Mouse (Mus musculus): ENCODE data around the gene Socs3. TPM values are rescaled to one million over a fixed set of nuclear protein-coding genes. Genes with fewer than 3 reads are reported as not detected.
A peak's percentile ranks its signal among the peaks of the same experiment; 100 is the strongest.

The Socs3 gene
- total RNA-seq, 1 experiment from 2014 or later: 8.8 TPM

DNA sequence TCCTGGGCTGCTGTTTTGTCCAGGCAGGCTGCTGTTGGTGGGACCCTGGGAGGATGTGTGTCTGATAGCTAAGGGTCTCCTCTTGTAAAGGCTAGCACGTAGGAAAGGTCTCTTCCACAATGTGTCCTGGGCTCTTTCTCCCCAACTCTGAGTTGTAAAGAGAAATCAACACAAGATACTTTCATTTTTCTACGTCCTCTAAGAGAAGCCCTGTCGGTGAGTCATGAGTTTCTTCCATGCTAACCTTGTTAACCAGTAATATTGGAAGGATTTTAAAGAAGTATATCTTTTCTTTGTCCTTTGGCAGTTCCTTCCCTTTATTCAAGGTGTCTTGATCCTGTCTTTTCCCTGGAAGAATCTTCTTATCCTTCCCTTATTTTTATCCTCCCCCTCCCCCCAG is 25.8 kb upstream of the Socs3 start:
- DNase-seq: no peak

GRCm38 (mm10) chr11:117995255-117995654 is 25.4 kb upstream of the Socs3 start:
- DNase-seq: peak; percentile 35

- DNase-seq: no peak
These were observed 24.6 kb upstream of the Socs3 start for GRCm38 (mm10) chr11:117994250-117995057.

- DNase-seq: no peak
These were observed 23.6 kb upstream of the Socs3 start for GRCm38 (mm10) chr11:117993190-117994175.

DNA sequence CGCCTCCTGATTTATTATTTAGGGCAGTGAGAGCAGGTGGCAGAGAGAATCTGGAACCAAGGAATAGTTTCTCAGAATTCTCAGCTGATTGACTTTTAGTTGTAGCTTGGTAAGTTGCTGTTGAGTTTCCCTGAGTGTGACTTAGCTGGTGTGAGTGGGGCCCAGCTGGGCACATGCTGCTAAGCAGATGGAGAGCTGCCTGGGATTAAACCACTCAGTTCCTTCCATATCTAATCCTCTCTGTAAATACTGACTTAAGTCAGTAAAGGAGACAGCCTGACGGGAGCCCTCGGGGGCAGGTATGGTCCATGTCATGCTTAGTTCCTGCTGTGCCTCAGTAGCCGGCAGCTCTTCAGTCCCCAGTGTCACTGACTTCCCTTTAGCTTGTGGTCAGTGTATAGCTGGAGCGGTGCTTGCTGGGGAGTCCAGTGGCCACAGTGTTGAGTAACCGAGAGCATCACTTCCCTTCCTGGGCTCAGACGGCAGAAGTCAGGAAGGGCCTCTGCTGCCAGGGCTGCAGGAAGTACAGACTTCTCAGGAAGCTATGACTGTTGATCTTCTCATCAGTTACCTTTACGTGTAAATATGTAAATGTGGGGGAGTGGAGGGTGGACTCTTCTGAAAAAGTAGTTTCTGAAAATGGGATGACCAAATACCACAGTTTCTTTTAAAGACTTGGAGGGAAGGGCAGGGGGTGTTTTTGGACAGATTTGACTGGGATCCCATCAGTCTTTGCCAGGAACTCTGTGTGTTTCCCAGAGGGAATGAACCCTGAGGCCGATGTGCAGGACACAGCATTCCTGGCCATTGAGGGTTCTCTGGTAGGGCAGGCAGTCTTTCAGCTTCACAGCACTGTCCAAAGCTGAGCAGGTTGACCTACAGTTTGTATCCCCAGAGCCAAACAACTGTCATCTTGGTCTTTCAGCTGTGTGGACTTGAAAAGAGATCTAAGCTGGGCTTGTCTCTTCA is 21.9 kb upstream of the Socs3 start:
- no peak for DNase-seq

GRCm38 (mm10) chr11:117989926-117990325 is 20.1 kb upstream of the Socs3 start:
- DNase-seq: no peak

- no peak for DNase-seq
These were observed 19.4 kb upstream of the Socs3 start for GRCm38 (mm10) chr11:117989241-117989640.

GRCm38 (mm10) chr11:117987968-117988367 is 18.1 kb upstream of the Socs3 start:
- no peak for DNase-seq

- DNase-seq: peak; percentile 57
These were observed 17.2 kb upstream of the Socs3 start for GRCm38 (mm10) chr11:117987032-117987451.

DNA sequence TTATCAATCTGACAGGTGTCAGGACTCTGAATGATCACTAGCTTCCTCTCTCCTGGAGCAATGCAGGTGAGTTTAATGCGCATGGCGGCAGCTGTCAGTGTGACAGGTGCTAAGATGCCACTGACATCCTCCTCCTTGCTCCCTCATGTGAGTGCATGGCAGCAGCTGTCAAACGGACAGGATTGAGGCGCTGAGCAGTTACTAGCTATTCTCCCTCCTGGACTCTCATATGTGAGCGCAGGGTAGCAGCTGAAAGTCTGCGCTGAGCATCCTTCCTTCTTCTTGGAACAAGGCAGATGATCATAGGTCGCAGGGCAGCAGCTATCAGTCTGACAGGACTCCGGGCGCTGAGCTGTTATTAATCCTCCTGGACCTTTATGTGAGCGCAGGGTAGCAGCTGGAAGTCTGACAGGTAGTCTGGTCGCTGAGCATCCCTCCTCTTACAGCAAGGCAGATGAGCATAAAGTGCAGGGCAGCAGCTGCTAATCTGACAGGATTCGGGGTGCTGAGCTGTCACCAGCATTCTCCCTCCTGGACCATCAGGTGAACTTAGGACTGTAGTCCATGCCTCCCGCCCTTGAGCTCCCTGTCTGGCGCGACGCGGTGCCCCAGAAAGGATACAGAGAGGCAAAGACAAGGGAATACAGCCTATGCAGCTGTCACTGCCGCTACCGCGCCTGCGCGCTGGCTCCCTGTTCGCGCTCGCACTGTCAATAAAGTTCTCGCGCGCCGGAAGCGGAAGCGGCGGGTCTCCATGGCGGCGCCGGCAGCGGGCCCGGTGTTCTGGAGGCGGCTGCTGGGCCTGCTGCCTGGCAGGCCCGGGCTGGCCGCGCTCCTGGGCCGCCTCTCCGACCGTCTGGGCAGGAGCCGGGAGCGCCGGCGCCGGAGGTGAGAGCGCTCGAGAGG is 16.5 kb upstream of the Socs3 start, which contains the start of gene Pgs1:
TSS of gene Pgs1 (plus strand) at position 167 of the 906 bp plus-strand sequence.
- peak; percentile 94 for DNase-seq

- no peak for DNase-seq
These were observed 13.9 kb upstream of the Socs3 start for GRCm38 (mm10) chr11:117983770-117984169.

DNA sequence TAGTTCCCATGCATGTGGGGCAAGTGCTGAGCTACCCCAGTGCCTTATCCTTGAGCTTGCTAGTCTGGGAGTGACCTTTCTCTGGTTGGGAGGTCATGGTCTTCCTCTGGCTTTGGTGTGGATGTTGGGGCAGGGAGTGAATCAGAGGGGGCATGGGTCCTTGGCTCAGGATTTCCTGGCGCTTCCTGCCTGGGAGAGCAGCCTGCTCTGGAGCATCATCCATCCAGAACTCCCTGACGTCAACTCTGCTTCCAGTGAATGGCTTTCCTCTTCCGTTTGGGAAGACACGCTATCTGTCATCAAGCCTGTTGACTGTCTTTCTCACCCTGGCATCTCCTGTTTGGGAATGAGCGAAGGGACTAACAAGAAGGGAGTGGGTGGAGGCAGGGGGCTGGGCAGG is 12.6 kb upstream of the Socs3 start:
- no peak for DNase-seq

DNA sequence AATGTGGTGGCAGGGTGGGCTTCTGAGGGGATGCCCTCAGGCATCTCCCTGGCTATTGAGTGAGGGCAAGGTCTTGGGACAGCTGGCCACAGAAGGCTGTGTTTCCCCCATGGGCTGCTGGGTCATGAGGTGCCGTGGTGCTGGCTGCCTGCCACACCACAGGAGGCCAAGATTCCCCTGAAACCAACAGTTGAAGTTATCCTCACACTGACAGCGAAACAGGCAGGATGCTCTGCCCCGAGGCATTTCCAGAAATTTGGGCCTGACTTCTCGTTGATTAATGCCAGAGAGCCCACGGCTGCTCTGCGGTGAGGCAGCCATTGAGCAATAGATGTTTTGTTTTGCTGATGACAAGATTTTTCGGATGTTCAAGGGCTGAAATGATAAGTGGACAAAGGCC is 9.5 kb upstream of the Socs3 start:
- DNase-seq: no peak

- no peak for DNase-seq
These were observed 8.0 kb upstream of the Socs3 start for GRCm38 (mm10) chr11:117977694-117978360.

DNA sequence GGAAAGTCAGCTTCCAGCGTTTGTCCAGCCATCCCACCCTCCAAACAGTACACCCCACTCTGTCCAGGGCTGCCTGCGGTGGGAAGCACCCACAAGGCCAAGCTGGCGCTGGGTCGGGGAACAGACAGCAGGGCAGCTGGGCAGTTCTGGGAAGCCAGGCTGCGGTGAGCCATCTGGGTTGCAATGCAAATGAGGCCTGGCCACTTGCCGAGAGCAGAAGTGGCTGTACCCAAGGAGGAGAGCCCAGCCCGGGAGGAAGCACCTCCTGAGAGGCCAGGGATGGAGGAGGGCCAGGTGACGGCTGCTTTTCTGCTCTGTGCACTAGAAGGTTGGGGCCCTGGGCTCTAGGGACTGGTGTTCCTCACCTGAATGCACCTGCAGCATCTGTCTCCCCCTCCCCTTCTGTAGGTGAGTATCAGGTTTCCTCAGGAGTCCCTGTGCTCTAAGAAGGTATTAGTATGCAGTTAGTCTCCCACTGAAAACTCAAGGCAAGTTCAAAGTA is 6.3 kb upstream of the Socs3 start:
- DNase-seq: peak; percentile 67

GRCm38 (mm10) chr11:117975211-117975967 is 5.5 kb upstream of the Socs3 start:
- DNase-seq: no peak

GRCm38 (mm10) chr11:117974327-117975125 is 4.7 kb upstream of the Socs3 start:
- DNase-seq: no peak

DNA sequence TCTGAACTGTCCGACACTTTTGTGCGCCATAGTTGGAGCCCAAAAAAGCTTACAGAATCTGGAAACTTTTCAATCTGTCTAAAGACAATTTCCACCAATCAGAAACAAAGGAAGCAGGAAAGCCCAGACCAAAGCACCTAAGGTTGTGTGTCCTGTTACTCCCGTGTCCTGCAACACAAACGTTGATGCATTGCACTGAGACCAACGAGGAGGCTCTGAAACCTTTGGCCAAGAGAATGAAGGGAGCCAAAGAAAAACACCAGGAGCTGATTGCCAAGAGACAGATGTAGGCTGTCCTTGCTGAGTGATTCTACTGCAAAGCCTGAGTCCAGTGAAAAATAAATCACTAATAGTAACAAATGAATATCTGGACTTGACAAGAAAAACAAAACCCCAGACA is 3.7 kb upstream of the Socs3 start:
- no peak for DNase-seq

Measured in adrenal gland, postnatal 25 days (tissue).